Mouse (Mus musculus): ENCODE measurements around the gene Zbtb45. TPM values are rescaled to one million over a fixed set of nuclear protein-coding genes. Genes with fewer than 3 reads are reported as not detected.

The Zbtb45 gene
- total and polyA plus RNA-seq, 3 experiments = 6.7 to 17.1 (median 9.5) TPM

GRCm38 (mm10) chr7:13022773-13023535 is 13.1 kb upstream of the Zbtb45 start:
- Histone ChIP-seq H3K9me3 (replicated peaks; ENCODE audit: low read length) (no peaks in the 10 kb centered on the region), H3K4me2 (ENCODE audit: insufficient read depth, low read depth, poor library complexity, severe bottlenecking) (peak overlapping the region; percentile 84), H3K27ac (ENCODE audit: insufficient read depth, low read depth) (peak overlapping the region; percentile 44), H3K27me3 (replicated peaks) (peaks cover 11% of the 10 kb centered on the region), H3K4me3 (replicated peaks in 1 of 3; ENCODE audit: low read depth in 2 of 3, low read length in 2 of 3, poor library complexity in 1 of 3) (peak overlapping the region in 2 of 3 experiments; percentile 44 to 92), H3K36me3 (replicated peaks in 1 of 2; ENCODE audit: control insufficient read depth in 1 of 2, insufficient read depth in 1 of 2, low read length in 1 of 2) (peaks cover 21 to 28% of the 10 kb centered on the region in 2 experiments), H3K4me1 (ENCODE audit: control insufficient read depth in 1 of 2, insufficient read depth in 2 of 2) (peaks cover 10 to 35% of the 10 kb centered on the region in 2 experiments; a peak in 3 of 4 replicates), H3K79me2 (replicated peaks; ENCODE audit: control insufficient read depth, extremely low read depth, insufficient read depth, poor library complexity, severe bottlenecking) (peaks cover 30% of the 10 kb centered on the region), H3K9ac (ENCODE audit: insufficient read depth, low read depth) (peak overlapping the region; percentile 8; the same call in 1 of the 2 replicates)
- dilution Hi-C loops (cut with MboI; ENCODE audit: extremely low pct_ligation_motif_present, extremely low pct_unique_long_range_greater_than_20kb, low sequenced_read_pairs) = no loop called here
- peak; percentile 40; the same call in 1 of the 2 replicates for TF ChIP-seq POLR2A (IDR thresholded peaks at IDR 0.05; ENCODE audit: low read depth, low read length)
- 0 out of 2 replicates have a peak, but pooled peaks have one; percentile 28 for TF ChIP-seq USF2 (conservative IDR thresholded peaks at IDR 0.05; ENCODE audit: low read depth, low read length)
- peak; percentile 62; the same call in 1 of the 2 replicates for TF ChIP-seq ZMIZ1 (IDR thresholded peaks at IDR 0.05; ENCODE audit: low read depth, low read length)
- TF ChIP-seq TBP (conservative IDR thresholded peaks at IDR 0.05; ENCODE audit: low read depth, low read length) = no peak
- TF ChIP-seq IRF4 (IDR thresholded peaks at IDR 0.05; ENCODE audit: low read depth, low read length) = peak; percentile 65
- no peak for TF ChIP-seq NELFE (IDR thresholded peaks at IDR 0.05; ENCODE audit: low read depth, low read length)
- TF ChIP-seq MAX (IDR thresholded peaks at IDR 0.05; ENCODE audit: low read length) = peak; percentile 99
- TF ChIP-seq CTCF (conservative IDR thresholded peaks at IDR 0.05 in 1 of 2, IDR thresholded peaks at IDR 0.05 in 1 of 2; ENCODE audit: low read depth in 2 of 2, low read length in 2 of 2) = no peak
- TF ChIP-seq USF1 (IDR thresholded peaks at IDR 0.05; ENCODE audit: low read depth, low read length) = peak; percentile 33
- no peak for TF ChIP-seq MAFK (IDR thresholded peaks at IDR 0.05; ENCODE audit: insufficient replicate concordance, low read length)
- TF ChIP-seq MEF2A (IDR thresholded peaks at IDR 0.05; ENCODE audit: borderline replicate concordance, low read depth, low read length) = 0 out of 2 replicates have a peak, but pooled peaks have one; percentile 51
- peak; percentile 38; the same call in 1 of the 2 replicates for TF ChIP-seq ETS1 (conservative IDR thresholded peaks at IDR 0.05; ENCODE audit: low read depth, low read length)
- peak; percentile 92 for TF ChIP-seq MXI1 (IDR thresholded peaks at IDR 0.05; ENCODE audit: low read depth, low read length)
- 0 out of 2 replicates have a peak, but pooled peaks have one; percentile 38 for TF ChIP-seq KAT2A (IDR thresholded peaks at IDR 0.05; ENCODE audit: insufficient replicate concordance, low read length)
- TF ChIP-seq ZNF384 (IDR thresholded peaks at IDR 0.05; ENCODE audit: low read depth, low read length) = no peak
- TF ChIP-seq GABPA (IDR thresholded peaks at IDR 0.05; ENCODE audit: insufficient replicate concordance, low read depth, low read length) = no peak
- no peak for TF ChIP-seq PAX5 (IDR thresholded peaks at IDR 0.05; ENCODE audit: low read length)
- no peak for TF ChIP-seq JUN (IDR thresholded peaks at IDR 0.05; ENCODE audit: insufficient read depth, low read depth, low read length)
- 0 out of 2 replicates have a peak, but pooled peaks have one; percentile 35 for TF ChIP-seq HCFC1 (IDR thresholded peaks at IDR 0.05; ENCODE audit: low read depth, low read length)
- no peak for TF ChIP-seq CHD2 (IDR thresholded peaks at IDR 0.05; ENCODE audit: low read length)
- TF ChIP-seq BHLHE40 (IDR thresholded peaks at IDR 0.05; ENCODE audit: low read depth, low read length) = peak; percentile 46
- peak; percentile 77 for TF ChIP-seq ELF1 (IDR thresholded peaks at IDR 0.05; ENCODE audit: low read depth, low read length)
- TF ChIP-seq ZKSCAN1 (IDR thresholded peaks at IDR 0.05; ENCODE audit: borderline replicate concordance, low read depth, low read length) = no peak
- TF ChIP-seq MYC (IDR thresholded peaks at IDR 0.05; ENCODE audit: low read depth, low read length) = peak; percentile 91
- no peak for TF ChIP-seq POLR2AphosphoS2 (IDR thresholded peaks at IDR 0.05; ENCODE audit: low read depth, low read length)
- TF ChIP-seq E2F4 (IDR thresholded peaks at IDR 0.05; ENCODE audit: insufficient replicate concordance, low read depth, low read length) = 0 out of 2 replicates have a peak, but pooled peaks have one; percentile 69
- TF ChIP-seq UBTF (IDR thresholded peaks at IDR 0.05; ENCODE audit: low read depth, low read length) = no peak
- TF ChIP-seq ZC3H11A (IDR thresholded peaks at IDR 0.05; ENCODE audit: low read depth, low read length) = no peak
- no peak for TF ChIP-seq SMC3 (IDR thresholded peaks at IDR 0.05; ENCODE audit: low read depth, low read length)
- no peak for TF ChIP-seq CHD1 (IDR thresholded peaks at IDR 0.05; ENCODE audit: low read depth, low read length)
- TF ChIP-seq TCF12 (IDR thresholded peaks at IDR 0.05; ENCODE audit: low read depth, low read length) = peak; percentile 61; the same call in 1 of the 2 replicates
- TF ChIP-seq SIN3A (IDR thresholded peaks at IDR 0.05; ENCODE audit: low read length) = peak; percentile 42; the same call in 1 of the 2 replicates
- TF ChIP-seq JUND (conservative IDR thresholded peaks at IDR 0.05; ENCODE audit: low read depth, low read length) = no peak
- TF ChIP-seq EP300 (IDR thresholded peaks at IDR 0.05; ENCODE audit: low read length) = peak; percentile 48; the same call in 1 of the 2 replicates
- 0 out of 2 replicates have a peak, but pooled peaks have one; percentile 37 for TF ChIP-seq MAZ (IDR thresholded peaks at IDR 0.05; ENCODE audit: low read depth, low read length)
- TF ChIP-seq NRF1 (IDR thresholded peaks at IDR 0.05; ENCODE audit: low read depth, low read length) = peak; percentile 35; the same call in 1 of the 2 replicates
- no peak for TF ChIP-seq RCOR1 (conservative IDR thresholded peaks at IDR 0.05; ENCODE audit: low read depth, low read length)
- no peak for TF ChIP-seq RAD21 (IDR thresholded peaks at IDR 0.05; ENCODE audit: low read depth, low read length)
- peak; percentile 91 for DNase-seq (ENCODE audit: extremely low read depth)
- in situ Hi-C loops (cut with MboI; ENCODE audit: low pct_ligation_motif_present, low pct_unique_long_range_greater_than_20kb, low sequenced_read_pairs) = loop anchor here (25.0 kb wide), 1 partner anchor 536 kb away; the partner anchor contains the start of gene Zfp606

Measured in CH12.LX (cell line).